Mouse (Mus musculus) megakaryocyte, embryonic 14.5 days (primary cell): ENCODE measurements around the gene Xpnpep2.

Experiments
- FLI1 ChIP-seq: IDR thresholded peaks from 2 replicates; pipeline ENCODE4 v1.6.1; 2012; ENCODE audit warnings: low read length, inconsistent platforms, mixed read lengths
- GATA1 ChIP-seq: IDR thresholded peaks from 3 replicates; pipeline ENCODE4 v1.6.1; 2012; ENCODE audit warnings: mixed read lengths, low read length, inconsistent platforms, borderline replicate concordance

DNA sequence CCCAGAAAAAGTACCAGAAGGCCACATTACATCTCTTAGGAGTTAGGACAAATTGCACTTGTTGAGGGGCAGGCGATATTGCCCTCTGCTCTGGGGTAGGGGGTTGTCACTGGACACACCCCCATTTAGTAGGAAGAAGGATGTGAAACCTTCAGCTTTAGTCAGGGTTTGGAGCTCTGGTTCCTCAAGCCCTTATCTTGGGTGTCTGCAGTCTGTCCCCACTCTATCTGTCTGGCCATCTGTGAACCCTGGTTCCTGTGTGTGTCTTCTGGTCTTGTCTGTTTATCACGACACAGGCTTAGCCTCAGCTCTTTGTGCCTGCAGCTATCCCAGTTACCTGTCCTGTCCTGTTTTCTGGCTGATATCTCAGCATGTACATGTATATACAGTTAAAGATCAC is 44.9 kb downstream of the Xpnpep2 start:
- TF ChIP-seq GATA1 (no peak), FLI1 (no peak)
